Mouse (Mus musculus): ENCODE data around the gene Tnnt3.

- no peak for TF ChIP-seq GATA1 (IDR thresholded peaks at IDR 0.05; ENCODE audit: low read length)
- no peak for TF ChIP-seq TAL1 (IDR thresholded peaks at IDR 0.05; ENCODE audit: low read length)
These were observed 27.2 kb upstream of the Tnnt3 start for GRCm38 (mm10) chr7:142471414-142471861.

Data from erythroblast, embryonic 14.5 days (primary cell).